Mouse (Mus musculus) hindbrain, postnatal 0 days (tissue): Measurements from ENCODE around the gene Sh3gl3. TPM values are rescaled to one million over a fixed set of nuclear protein-coding genes. Genes with fewer than 3 reads are reported as not detected.

Experiments
- ATAC-seq: fragments of 200-750 bp; cut with Nextera tagmentation; 2 replicates; pipeline ENCODE4 v1.8.0; 2017; ENCODE audit warnings: mild to moderate bottlenecking, moderate TSS enrichment, moderate library complexity
- DNase-seq: peaks from one replicate; pipeline ENCODE4 v3.0.0-alpha.2; 2015; ENCODE audit warnings: low spot score
- H3K27ac ChIP-seq: fragments of 300-500 bp; sonication (generic); 2 replicates; pipeline ENCODE4 v1.5.1; 2014; ENCODE audit warnings: mild to moderate bottlenecking
- H3K27me3 ChIP-seq: fragments of 300-500 bp; sonication (generic); 2 replicates; pipeline ENCODE4 v1.6.1; 2014; ENCODE audit warnings: low read length, mixed read lengths; ENCODE audit not compliant: insufficient read depth
- H3K36me3 ChIP-seq: fragments of 300-500 bp; sonication (generic); 2 replicates; pipeline ENCODE4 v1.6.1; 2014; ENCODE audit warnings: low read length, mixed read lengths; ENCODE audit not compliant: insufficient read depth
- H3K4me1 ChIP-seq: fragments of 300-500 bp; sonication (generic); 2 replicates; pipeline ENCODE4 v1.6.1; 2014; ENCODE audit warnings: antibody characterized with exemption, low read length, mixed read lengths; ENCODE audit not compliant: insufficient read depth
- H3K4me2 ChIP-seq: fragments of 300-500 bp; sonication (generic); 2 replicates; pipeline ENCODE4 v1.6.1; 2014; ENCODE audit warnings: low read depth, mild to moderate bottlenecking, low read length, moderate library complexity, mixed read lengths
- H3K4me3 ChIP-seq: fragments of 300-500 bp; sonication (generic); 2 replicates; pipeline ENCODE4 v1.5.1; 2014; ENCODE audit warnings: low read length
- H3K9ac ChIP-seq: fragments of 300-500 bp; sonication (generic); replicated peaks from 2 replicates; pipeline ENCODE4 v1.6.1; 2014; ENCODE audit warnings: mild to moderate bottlenecking, low read length, moderate library complexity, mixed read lengths
- H3K9me3 ChIP-seq: fragments of 300-500 bp; sonication (generic); 2 replicates; pipeline ENCODE4 v1.6.1; 2016; ENCODE audit warnings: low read length, mixed read lengths
- CTCF ChIP-seq: IDR thresholded peaks from 2 replicates; pipeline ENCODE4 v1.5.1; 2016; ENCODE audit warnings: antibody characterized with exemption, control low read depth, low read depth
- WGBS: fragments of 180-500 bp; shearing (Covaris S2); extraction: QIAGEN DNeasy Blood & Tissue Kit; methylation state at CpG from one replicate; pipeline ENCODE4 v1.1.7; 2014; 5-methylcytosine and 5-hydroxymethylcytosine counted together
- polyA plus RNA-seq: library from polyadenylated mRNA; unstranded; fragments of >200 nt; fragmentation: Nextera tagmentation; extraction: Ambion mirVana; gene quantifications from 2 replicates; pipeline ENCODE4 v1.2.1, GENCODE M21; 2015
- total RNA-seq: library from RNA; depleted of rRNA; stranded (reverse); fragments of >200 nt; gene quantifications from 2 replicates; pipeline ENCODE4 v1.2.3, GENCODE M21; 2014

Sh3gl3 gene
- total and polyA plus RNA-seq, 2 experiments from 2014 or later: 35.8 to 77.5 TPM

GRCm38 (mm10) chr7:82318515-82318914, 144.9 kb downstream of the Sh3gl3 start:
- H3K4me2 ChIP-seq: no peak overlapping the region
- no peaks in the 10 kb centered on the region for H3K27me3 ChIP-seq

GRCm38 (mm10) chr7:82326616-82327015, 153.0 kb downstream of the Sh3gl3 start:
- DNase-seq (no peak), ATAC-seq (no peak)
- Histone ChIP-seq H3K9ac (no peak overlapping the region), H3K27me3 (no peaks in the 10 kb centered on the region), H3K9me3 (no peaks in the 10 kb centered on the region), H3K4me1 (no peaks in the 10 kb centered on the region), H3K36me3 (no peaks in the 10 kb centered on the region), H3K4me3 (no peak overlapping the region), H3K27ac (no peak overlapping the region), H3K4me2 (no peak overlapping the region)
- TF ChIP-seq CTCF: no peak
- WGBS: 50% methylated on average over 1 of the region's 1 CpGs

More at GRCm38 (mm10) chr7:82318515-82318914, 144.9 kb downstream of the Sh3gl3 start:
- H3K9me3 ChIP-seq: no peaks in the 10 kb centered on the region
- ATAC-seq: no peak
- H3K27ac ChIP-seq: no peak overlapping the region
- TF ChIP-seq CTCF: no peak
- H3K9ac ChIP-seq: no peak overlapping the region
- no peaks in the 10 kb centered on the region for H3K36me3 ChIP-seq
- WGBS: 81% methylated on average over 12 of the region's 12 CpGs
- no peaks in the 10 kb centered on the region for H3K4me1 ChIP-seq
- DNase-seq: no peak
- no peak overlapping the region for H3K4me3 ChIP-seq

DNA sequence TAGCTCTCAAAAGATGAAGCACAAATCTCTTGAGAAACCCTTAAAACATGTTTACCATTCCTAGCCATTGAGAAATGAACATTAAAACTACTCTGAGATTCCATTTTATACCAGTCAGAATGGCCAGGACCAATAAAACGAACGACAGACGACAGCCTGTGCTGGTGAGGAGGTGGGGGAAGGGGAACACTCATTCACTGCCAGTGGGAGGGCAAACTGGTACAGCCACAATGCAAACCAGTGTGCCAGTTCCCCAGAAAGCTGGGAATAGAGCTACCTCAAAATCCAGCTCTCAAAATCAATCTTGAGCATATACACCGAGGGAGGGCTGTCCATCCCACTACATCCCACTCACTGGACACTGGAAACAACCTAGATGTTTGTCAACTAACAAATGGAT, 153.6 kb downstream of the Sh3gl3 start:
- Histone ChIP-seq H3K27ac (no peak overlapping the region), H3K27me3 (no peaks in the 10 kb centered on the region), H3K4me3 (no peak overlapping the region), H3K9ac (no peak overlapping the region), H3K9me3 (no peaks in the 10 kb centered on the region), H3K36me3 (no peaks in the 10 kb centered on the region), H3K4me2 (no peak overlapping the region), H3K4me1 (no peaks in the 10 kb centered on the region)
- DNase-seq (no peak), ATAC-seq (no peak)
- WGBS: 45% methylated on average over 4 of the region's 4 CpGs
- no peak for TF ChIP-seq CTCF

- H3K9ac ChIP-seq: no peak overlapping the region
- ATAC-seq: no peak
- no peaks in the 10 kb centered on the region for H3K9me3 ChIP-seq
- WGBS: 52% methylated on average over 5 of the region's 5 CpGs
- H3K36me3 ChIP-seq: no peaks in the 10 kb centered on the region
- H3K4me1 ChIP-seq: no peaks in the 10 kb centered on the region
- H3K4me2 ChIP-seq: no peak overlapping the region
- no peak overlapping the region for H3K27ac ChIP-seq
- no peaks in the 10 kb centered on the region for H3K27me3 ChIP-seq
- no peak for TF ChIP-seq CTCF
- no peak overlapping the region for H3K4me3 ChIP-seq
- no peak for DNase-seq
Observed at GRCm38 (mm10) chr7:82327881-82328280, 154.2 kb downstream of the Sh3gl3 start.

GRCm38 (mm10) chr7:82329831-82330230, 156.2 kb downstream of the Sh3gl3 start:
- ATAC-seq (no peak), DNase-seq (no peak)
- Histone ChIP-seq H3K36me3 (no peaks in the 10 kb centered on the region), H3K9me3 (no peaks in the 10 kb centered on the region), H3K27ac (no peak overlapping the region), H3K9ac (no peak overlapping the region), H3K4me1 (no peaks in the 10 kb centered on the region), H3K4me2 (no peak overlapping the region), H3K4me3 (no peak overlapping the region), H3K27me3 (peaks cover 7% of the 10 kb centered on the region; the same call in 1 of the 2 replicates)
- 72% methylated on average over 4 of the region's 4 CpGs for WGBS
- no peak for TF ChIP-seq CTCF

DNA sequence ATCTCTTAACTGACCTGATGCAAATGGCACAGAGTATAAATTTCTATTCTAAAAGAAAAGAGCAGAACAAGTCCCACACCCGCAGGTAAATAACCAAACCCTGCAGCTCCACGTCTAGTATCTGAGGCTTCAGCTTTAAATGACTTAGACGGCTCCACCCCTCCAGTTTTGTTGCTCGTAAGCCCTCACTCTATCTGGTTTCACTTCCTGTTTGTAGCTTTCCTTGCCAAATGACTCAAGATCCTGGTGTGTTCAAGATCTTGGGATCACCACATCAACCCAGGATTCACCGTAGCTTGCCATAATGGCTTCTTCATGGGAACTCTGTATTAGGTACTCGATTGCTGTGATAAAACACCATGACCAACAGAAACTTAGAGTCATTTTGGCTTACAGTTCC, 157.2 kb downstream of the Sh3gl3 start:
- no peak for DNase-seq
- ATAC-seq: no peak
- TF ChIP-seq CTCF: no peak
- Histone ChIP-seq H3K9ac (no peak overlapping the region), H3K27me3 (peaks cover 10% of the 10 kb centered on the region; the same call in 1 of the 2 replicates), H3K4me1 (no peaks in the 10 kb centered on the region), H3K36me3 (no peaks in the 10 kb centered on the region), H3K4me3 (no peak overlapping the region), H3K27ac (no peak overlapping the region), H3K9me3 (no peaks in the 10 kb centered on the region), H3K4me2 (no peak overlapping the region)
- WGBS: 84% methylated on average over 6 of the region's 6 CpGs

DNA sequence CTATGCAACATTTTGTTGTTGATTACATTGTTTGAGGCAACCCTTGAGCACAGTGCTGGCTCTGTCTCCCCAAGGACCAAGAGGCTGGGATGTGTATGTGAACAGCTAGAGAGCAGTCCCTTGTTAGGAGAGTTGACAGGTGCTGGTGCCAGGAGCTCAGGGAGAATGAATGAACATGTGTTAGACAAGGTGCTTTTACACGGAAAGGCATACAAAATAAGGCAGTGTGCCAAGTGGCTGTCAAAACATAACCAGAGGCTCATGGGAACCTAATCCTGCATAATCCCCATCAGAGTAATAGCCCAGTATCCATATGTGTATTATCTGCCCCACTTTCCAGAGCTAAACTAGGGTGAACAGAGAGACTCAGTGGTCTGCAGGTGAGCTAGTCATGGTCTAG, 160.4 kb downstream of the Sh3gl3 start:
- Histone ChIP-seq H3K27ac (no peak overlapping the region), H3K4me3 (no peak overlapping the region), H3K36me3 (no peaks in the 10 kb centered on the region), H3K9ac (no peak overlapping the region), H3K27me3 (peaks cover 17% of the 10 kb centered on the region), H3K4me1 (no peaks in the 10 kb centered on the region), H3K4me2 (no peak overlapping the region), H3K9me3 (no peaks in the 10 kb centered on the region)
- DNase-seq (peak; percentile 49), ATAC-seq (no peak)
- 28% methylated on average over 1 of the region's 1 CpGs for WGBS
- TF ChIP-seq CTCF: no peak
